Mouse (Mus musculus) kidney, embryonic 15.5 days (tissue): Measurements from ENCODE around the gene Alk. TPM values are rescaled to one million over a fixed set of nuclear protein-coding genes. Genes with fewer than 3 reads are reported as not detected.

Experiments used
- ATAC-seq: fragments of 200-750 bp; cut with Nextera tagmentation; replicated peaks from 2 replicates; pipeline ENCODE4 v1.8.0; 2017; ENCODE audit warnings: moderate TSS enrichment; ENCODE audit not compliant: low FRiP score
- H3K27ac ChIP-seq: fragments of 300-500 bp; sonication (generic); 2 replicates; pipeline ENCODE4 v1.5.1; 2015; ENCODE audit warnings: mild to moderate bottlenecking, inconsistent platforms
- H3K27me3 ChIP-seq: fragments of 300-500 bp; sonication (generic); 2 replicates; pipeline ENCODE4 v1.6.1; 2015; ENCODE audit warnings: inconsistent platforms
- H3K36me3 ChIP-seq: fragments of 300-500 bp; sonication (generic); 2 replicates; pipeline ENCODE4 v1.6.1; 2015; ENCODE audit warnings: inconsistent platforms
- H3K4me1 ChIP-seq: fragments of 300-500 bp; sonication (generic); 2 replicates; pipeline ENCODE4 v1.6.1; 2015; ENCODE audit warnings: inconsistent platforms
- H3K4me2 ChIP-seq: fragments of 300-500 bp; sonication (generic); 2 replicates; pipeline ENCODE4 v1.6.1; 2015; ENCODE audit warnings: moderate library complexity, mild to moderate bottlenecking, inconsistent platforms
- H3K4me3 ChIP-seq: fragments of 300-500 bp; sonication (generic); replicated peaks from 2 replicates; pipeline ENCODE4 v1.5.1; 2015; ENCODE audit warnings: mild to moderate bottlenecking, inconsistent platforms
- H3K9ac ChIP-seq: fragments of 300-500 bp; sonication (generic); 2 replicates; pipeline ENCODE4 v1.6.1; 2015; ENCODE audit warnings: mild to moderate bottlenecking, inconsistent platforms
- H3K9me3 ChIP-seq: fragments of 300-500 bp; sonication (generic); replicated peaks from 2 replicates; pipeline ENCODE4 v1.6.1; 2016; ENCODE audit warnings: inconsistent platforms
- WGBS: fragments of 180-500 bp; shearing (Covaris S2); methylation state at CpG from one replicate; pipeline ENCODE4 v1.1.7; 2015; ENCODE audit warnings: mixed read lengths; 5-methylcytosine and 5-hydroxymethylcytosine counted together
- polyA plus RNA-seq: library from polyadenylated mRNA; unstranded; fragments of >200 nt; fragmentation: Nextera tagmentation; extraction: Ambion mirVana; gene quantifications from 2 replicates; pipeline ENCODE4 v1.2.1, GENCODE M21; 2015

The Alk gene
- polyA plus RNA-seq, 1 experiment from 2014 or later: 0.51 TPM

- Histone ChIP-seq H3K27me3 (no peaks in the 10 kb centered on the region), H3K36me3 (0 out of 2 replicates have a peak, but pooled peaks cover 11% of the 10 kb centered on the region), H3K4me1 (peaks cover 12% of the 10 kb centered on the region), H3K9me3 (no peaks in the 10 kb centered on the region), H3K9ac (no peak overlapping the region), H3K4me3 (no peak overlapping the region), H3K27ac (no peak overlapping the region), H3K4me2 (no peak overlapping the region)
- no peak for ATAC-seq
- 82% methylated on average over 3 of the region's 3 CpGs for WGBS
These were observed 777.8 kb downstream of the Alk start for GRCm38 (mm10) chr17:71826603-71827002.

- no peak overlapping the region for H3K9ac ChIP-seq
- 56% methylated on average over 8 of the region's 8 CpGs for WGBS
- H3K4me2 ChIP-seq: no peak overlapping the region
- H3K36me3 ChIP-seq: peaks cover 11% of the 10 kb centered on the region; the same call in 1 of the 2 replicates
- H3K4me1 ChIP-seq: peaks cover 9% of the 10 kb centered on the region
- H3K27me3 ChIP-seq: no peaks in the 10 kb centered on the region
- peak; percentile 58; the same call in 1 of the 2 replicates for ATAC-seq
- no peak overlapping the region for H3K27ac ChIP-seq
- no peak overlapping the region for H3K4me3 ChIP-seq
- no peaks in the 10 kb centered on the region for H3K9me3 ChIP-seq
These were observed 780.7 kb downstream of the Alk start for GRCm38 (mm10) chr17:71823622-71824306.

Other genes with a start within 250 kb of the Alk start
- 43.1 and 43.3 TPM in 2 replicates for gene Ypel5, start 231.8 kb upstream of the Alk start, polyA plus RNA-seq